Mouse (Mus musculus) MEL (cell line): ENCODE results near the gene Gfap. TPM values are rescaled to one million over a fixed set of nuclear protein-coding genes. Genes with fewer than 3 reads are reported as not detected.

Experiments
- DNase-seq: peaks from one replicate; pipeline ENCODE4 v3.0.0; 2011; ENCODE audit warnings: low read depth, low spot score
- H3K27ac ChIP-seq: 2 replicates; pipeline ENCODE4 v1.5.1; 2012; ENCODE audit warnings: low read depth, mild to moderate bottlenecking, control low read depth, low read length, moderate library complexity; ENCODE audit not compliant: control insufficient read depth
- H3K27me3 ChIP-seq, 2 experiments: fragments of 150-350 bp in 1 of 2; sonication (generic) in 1 of 2; 2 replicates each; pipeline ENCODE4 v1.6.1; 2012; ENCODE audit warnings: low read length in 2 of 2, mild to moderate bottlenecking in 2 of 2, improper control_type of control experiment in 1 of 2, moderate library complexity in 1 of 2; ENCODE audit not compliant: insufficient read depth in 2 of 2, control insufficient read depth in 1 of 2
- H3K36me3 ChIP-seq, 2 experiments: 2 replicates each; pipeline ENCODE4 v1.6.1; 2012 to 2014; ENCODE audit warnings: low read length in 2 of 2, improper control_type of control experiment in 1 of 2, inconsistent platforms in 1 of 2, mild to moderate bottlenecking in 1 of 2; ENCODE audit not compliant: insufficient read depth in 2 of 2, control insufficient read depth in 1 of 2
- H3K4me1 ChIP-seq, 2 experiments: fragments of 150-350 bp in 1 of 2; sonication (generic) in 1 of 2; 2 replicates each; pipeline ENCODE4 v1.6.1; 2012; ENCODE audit warnings: low read length in 2 of 2, improper control_type of control experiment in 1 of 2, mild to moderate bottlenecking in 1 of 2; ENCODE audit not compliant: insufficient read depth in 2 of 2, control insufficient read depth in 1 of 2
- H3K4me3 ChIP-seq, 2 experiments: fragments of 150-350 bp in 1 of 2; sonication (generic) in 1 of 2; 2 replicates each; pipeline ENCODE4 v1.5.1; 2012; ENCODE audit warnings: low read depth in 2 of 2, low read length in 2 of 2, mild to moderate bottlenecking in 2 of 2, moderate library complexity in 2 of 2, control low read depth in 1 of 2, improper control_type of control experiment in 1 of 2; ENCODE audit not compliant: control insufficient read depth in 1 of 2, insufficient read depth in 1 of 2
- H3K79me2 ChIP-seq: 2 replicates; pipeline ENCODE4 v1.6.1; 2012; ENCODE audit warnings: mild to moderate bottlenecking, low read length, moderate library complexity; ENCODE audit not compliant: control insufficient read depth, poor library complexity, insufficient read depth
- H3K9ac ChIP-seq: 2 replicates; pipeline ENCODE4 v1.6.1; 2012; ENCODE audit warnings: low read depth, mild to moderate bottlenecking, control low read depth, low read length, moderate library complexity; ENCODE audit not compliant: control insufficient read depth, poor library complexity, severe bottlenecking
- H3K9me3 ChIP-seq: fragments of 150-350 bp; sonication (generic); replicated peaks from 2 replicates; pipeline ENCODE4 v1.6.1; 2012; ENCODE audit warnings: mild to moderate bottlenecking, low read length, improper control_type of control experiment, moderate library complexity; ENCODE audit not compliant: insufficient read depth
- CHD1 ChIP-seq: IDR thresholded peaks from 2 replicates; pipeline ENCODE4 v1.6.1; 2012; ENCODE audit warnings: low read depth, mild to moderate bottlenecking, inconsistent platforms, low read length, improper control_type of control experiment
- CHD2 ChIP-seq: IDR thresholded peaks from 2 replicates; pipeline ENCODE4 v1.6.1; 2011; ENCODE audit warnings: low read length, improper control_type of control experiment
- ELF1 ChIP-seq: IDR thresholded peaks from 2 replicates; pipeline ENCODE4 v1.6.1; 2014; ENCODE audit warnings: low read depth, mild to moderate bottlenecking, inconsistent platforms, low read length, improper control_type of control experiment, moderate library complexity
- ETS1 ChIP-seq: IDR thresholded peaks from 2 replicates; pipeline ENCODE4 v1.6.1; 2012; ENCODE audit warnings: low read depth, mild to moderate bottlenecking, inconsistent platforms, low read length, improper control_type of control experiment, moderate library complexity
- KAT2A ChIP-seq: conservative IDR thresholded peaks from 2 replicates; pipeline ENCODE4 v1.6.1; 2012; ENCODE audit warnings: low read depth, low read length, improper control_type of control experiment, inconsistent platforms
- MAFK ChIP-seq: IDR thresholded peaks from 2 replicates; pipeline ENCODE4 v1.6.1; 2011; ENCODE audit warnings: low read depth, mild to moderate bottlenecking, low read length, improper control_type of control experiment, borderline replicate concordance
- MAX ChIP-seq: IDR thresholded peaks from 2 replicates; pipeline ENCODE4 v1.6.1; 2011; ENCODE audit warnings: low read length, improper control_type of control experiment
- MEF2A ChIP-seq: IDR thresholded peaks from 2 replicates; pipeline ENCODE4 v1.6.1; 2014; ENCODE audit warnings: low read depth, mild to moderate bottlenecking, inconsistent platforms, low read length, improper control_type of control experiment; ENCODE audit not compliant: poor library complexity, insufficient replicate concordance, severe bottlenecking; ENCODE audit errors: extremely low read depth
- MYB ChIP-seq: IDR thresholded peaks from 2 replicates; pipeline ENCODE4 v1.6.1; 2011; ENCODE audit warnings: mild to moderate bottlenecking, low read depth, low read length, improper control_type of control experiment
- NELFE ChIP-seq: IDR thresholded peaks from 2 replicates; pipeline ENCODE4 v1.6.1; 2011; ENCODE audit warnings: low read depth, low read length, improper control_type of control experiment
- NRF1 ChIP-seq: IDR thresholded peaks from 2 replicates; pipeline ENCODE4 v1.6.1; 2014; ENCODE audit warnings: low read depth, mild to moderate bottlenecking, inconsistent platforms, low read length, improper control_type of control experiment, moderate library complexity; ENCODE audit not compliant: poor library complexity, insufficient read depth, severe bottlenecking
- POLR2AphosphoS2 ChIP-seq: IDR thresholded peaks from 2 replicates; pipeline ENCODE4 v1.6.1; 2011; ENCODE audit warnings: low read length, improper control_type of control experiment
- RCOR1 ChIP-seq: IDR thresholded peaks from 2 replicates; pipeline ENCODE4 v1.6.1; 2012; ENCODE audit warnings: low read depth, mild to moderate bottlenecking, inconsistent platforms, low read length, improper control_type of control experiment
- SMC3 ChIP-seq: IDR thresholded peaks from 2 replicates; pipeline ENCODE4 v1.6.1; 2011; ENCODE audit warnings: low read depth, low read length, improper control_type of control experiment
- UBTF ChIP-seq: IDR thresholded peaks from 2 replicates; pipeline ENCODE4 v1.6.1; 2012; ENCODE audit warnings: low read depth, mild to moderate bottlenecking, inconsistent platforms, low read length, improper control_type of control experiment, moderate library complexity, borderline replicate concordance; ENCODE audit not compliant: insufficient read depth
- USF1 ChIP-seq: IDR thresholded peaks from 2 replicates; pipeline ENCODE4 v1.6.1; 2014; ENCODE audit warnings: low read depth, mild to moderate bottlenecking, inconsistent platforms, low read length, improper control_type of control experiment, moderate library complexity
- USF2 ChIP-seq, 2 experiments: IDR thresholded peaks; 2 replicates each; pipeline ENCODE4 v1.6.1; 2011 to 2012; ENCODE audit warnings: improper control_type of control experiment in 2 of 2, low read length in 2 of 2, borderline replicate concordance in 1 of 2, inconsistent platforms in 1 of 2, low read depth in 1 of 2, mild to moderate bottlenecking in 1 of 2; ENCODE audit not compliant: insufficient read depth in 1 of 2
- ZMIZ1 ChIP-seq: IDR thresholded peaks from 2 replicates; pipeline ENCODE4 v1.6.1; 2012; ENCODE audit warnings: low read depth, mild to moderate bottlenecking, inconsistent platforms, low read length, improper control_type of control experiment, moderate library complexity
- ZNF384 ChIP-seq: IDR thresholded peaks from 2 replicates; pipeline ENCODE4 v1.6.1; 2012; ENCODE audit warnings: low read depth, mild to moderate bottlenecking, inconsistent platforms, low read length, improper control_type of control experiment
- polyA plus RNA-seq, 2 experiments: library from polyadenylated mRNA; stranded (reverse) in 1 of 2; unstranded in 1 of 2; fragments of >175 nt in 1 of 2; fragments of >200 nt in 1 of 2; gene quantifications; 2 replicates each; pipeline versions ENCODE4 v1.2.1 to v1.2.4; 2012; ENCODE audit warnings: low replicate concordance in 2 of 2, low read depth in 1 of 2; ENCODE audit not compliant: insufficient read length in 2 of 2, insufficient read depth in 1 of 2, missing spikeins in 1 of 2
- total RNA-seq: library from RNA; depleted of rRNA; stranded (reverse); fragments of 300-350 nt; gene quantifications from 2 replicates; pipeline ENCODE4 v1.2.3, GENCODE M21; 2012

Gfap gene
- total and polyA plus RNA-seq, 3 experiments = 2.0 to 2.5 TPM; not detected in 1

- TF ChIP-seq CHD1 (no peak), NELFE (peak; percentile 99), CHD2 (no peak), SMC3 (no peak)
Measured at GRCm38 (mm10) chr11:102880585-102881313, 20.0 kb downstream of the Gfap start, which contains the start of the genes Eftud2 and Ccdc103 (continued).

- H3K9ac ChIP-seq = peak overlapping the region; percentile 89
- H3K4me3 ChIP-seq = peak overlapping the region in 1 of 2 experiments; percentile 55; a peak in 2 of 4 replicates
- peaks cover 0 to 17% of the 10 kb centered on the region in 2 experiments; a peak in 3 of 4 replicates for H3K4me1 ChIP-seq
- H3K27ac ChIP-seq = no peak overlapping the region
- H3K36me3 ChIP-seq = peaks cover 14 to 19% of the 10 kb centered on the region in 2 experiments
- DNase-seq = no peak
- H3K9me3 ChIP-seq = no peaks in the 10 kb centered on the region
- H3K79me2 ChIP-seq = peaks cover 25% of the 10 kb centered on the region
- no peaks in the 10 kb centered on the region for H3K27me3 ChIP-seq
- TF ChIP-seq MAFK = no peak
- TF ChIP-seq RCOR1 = no peak
- TF ChIP-seq KAT2A = no peak
- TF ChIP-seq ZNF384 = no peak
- TF ChIP-seq ELF1 = no peak
- no peak for TF ChIP-seq USF2 (IDR thresholded peaks at IDR 0.05; ENCODE audit: borderline replicate concordance in 1 of 2, insufficient read depth in 1 of 2, low read depth in 1 of 2, low read length in 2 of 2)
- no peak for TF ChIP-seq UBTF
- no peak for TF ChIP-seq CHD2
- TF ChIP-seq MAX = no peak
- no peak for TF ChIP-seq ETS1
- TF ChIP-seq POLR2AphosphoS2 = no peak
- TF ChIP-seq NELFE = no peak
- TF ChIP-seq ZMIZ1 = no peak
- TF ChIP-seq NRF1 = no peak
- TF ChIP-seq USF1 = no peak
- TF ChIP-seq MYB = no peak
- TF ChIP-seq SMC3 = no peak
- no peak for TF ChIP-seq CHD1
- TF ChIP-seq MEF2A = no peak
Measured at GRCm38 (mm10) chr11:102879558-102879957, 21.2 kb downstream of the Gfap start.
